Mouse (Mus musculus) G1E-ER4 (cell line): ENCODE results near the gene Farp1. TPM values are rescaled to one million over a fixed set of nuclear protein-coding genes. Genes with fewer than 3 reads are reported as not detected.

ENCODE experiments used
- GATA1 ChIP-seq: IDR thresholded peaks from one replicate; pipeline ENCODE4 v1.8.0; 2012; ENCODE audit warnings: low read length, inconsistent platforms
- polyA plus RNA-seq: library from polyadenylated mRNA; stranded (reverse); fragments of >175 nt; gene quantifications from 2 replicates; pipeline ENCODE4 v1.2.3, GENCODE M21; 2012

Gene Farp1
- polyA plus RNA-seq, 1 experiment = 0.09 TPM

- no peak for TF ChIP-seq GATA1
Observed at GRCm38 (mm10) chr14:121175861-121176260, 140.9 kb downstream of the Farp1 start.

- TF ChIP-seq GATA1 = no peak
Observed at GRCm38 (mm10) chr14:121177907-121178306, 142.9 kb downstream of the Farp1 start.

GRCm38 (mm10) chr14:121180611-121181010, 145.6 kb downstream of the Farp1 start:
- TF ChIP-seq GATA1 = no peak

- no peak for TF ChIP-seq GATA1
Observed at GRCm38 (mm10) chr14:121181798-121182197, 146.8 kb downstream of the Farp1 start.

- no peak for TF ChIP-seq GATA1
Observed at GRCm38 (mm10) chr14:121182967-121183366, 148.0 kb downstream of the Farp1 start.

- TF ChIP-seq GATA1 = no peak
Observed at GRCm38 (mm10) chr14:121183414-121184130, 148.6 kb downstream of the Farp1 start.

- TF ChIP-seq GATA1 = no peak
Observed at GRCm38 (mm10) chr14:121184351-121184750, 149.4 kb downstream of the Farp1 start.

GRCm38 (mm10) chr14:121186402-121186894, 151.4 kb downstream of the Farp1 start:
- TF ChIP-seq GATA1 = no peak

- no peak for TF ChIP-seq GATA1
Observed at GRCm38 (mm10) chr14:121190386-121190785, 155.4 kb downstream of the Farp1 start.

- TF ChIP-seq GATA1 = no peak
Observed at GRCm38 (mm10) chr14:121191739-121192138, 156.7 kb downstream of the Farp1 start.

GRCm38 (mm10) chr14:121192394-121192793, 157.4 kb downstream of the Farp1 start:
- no peak for TF ChIP-seq GATA1

- no peak for TF ChIP-seq GATA1
Observed at GRCm38 (mm10) chr14:121193981-121194380, 159.0 kb downstream of the Farp1 start.

GRCm38 (mm10) chr14:121198915-121199572, 164.0 kb downstream of the Farp1 start:
- TF ChIP-seq GATA1 = no peak

- TF ChIP-seq GATA1 = no peak
Observed at GRCm38 (mm10) chr14:121199789-121200188, 164.8 kb downstream of the Farp1 start.

GRCm38 (mm10) chr14:121200353-121200752, 165.4 kb downstream of the Farp1 start:
- no peak for TF ChIP-seq GATA1

- TF ChIP-seq GATA1 = no peak
Observed at GRCm38 (mm10) chr14:121201178-121201577, 166.2 kb downstream of the Farp1 start.

- no peak for TF ChIP-seq GATA1
Observed at GRCm38 (mm10) chr14:121205459-121205858, 170.5 kb downstream of the Farp1 start.
